Mouse (Mus musculus) spleen, adult 12 weeks (tissue): ENCODE results near the gene Abcb9.
A peak's percentile ranks its signal among the peaks of the same experiment; 100 is the strongest.

Experiments used
- DNase-seq: peaks from one replicate; pipeline ENCODE4 v3.0.0; 2022; ENCODE audit warnings: low spot score

Gene Abcb9

GRCm38 (mm10) chr5:124093852-124094604 is 1.6 kb downstream of the Abcb9 start:
- no peak for DNase-seq

- DNase-seq, result no peak
These were observed 2.3 kb downstream of the Abcb9 start for GRCm38 (mm10) chr5:124093120-124093794.

GRCm38 (mm10) chr5:124091951-124092406 is 3.6 kb downstream of the Abcb9 start:
- peak; percentile 50 for DNase-seq

- no peak for DNase-seq
These were observed 5.7 kb downstream of the Abcb9 start for GRCm38 (mm10) chr5:124089868-124090267.

GRCm38 (mm10) chr5:124086876-124087275 is 8.7 kb downstream of the Abcb9 start:
- DNase-seq, result no peak

- no peak for DNase-seq
These were observed 10.1 kb downstream of the Abcb9 start for GRCm38 (mm10) chr5:124085513-124085912.

- DNase-seq, result peak; percentile 72
These were observed 10.9 kb downstream of the Abcb9 start for GRCm38 (mm10) chr5:124084588-124085173.

GRCm38 (mm10) chr5:124083850-124084587 is 11.6 kb downstream of the Abcb9 start:
- DNase-seq, result no peak

- DNase-seq, result no peak
These were observed 12.5 kb downstream of the Abcb9 start for GRCm38 (mm10) chr5:124082941-124083688.

GRCm38 (mm10) chr5:124082447-124082846 is 13.2 kb downstream of the Abcb9 start:
- DNase-seq, result no peak

- no peak for DNase-seq
These were observed 15.7 kb downstream of the Abcb9 start for GRCm38 (mm10) chr5:124079880-124080279.

GRCm38 (mm10) chr5:124078794-124079416 is 16.7 kb downstream of the Abcb9 start:
- DNase-seq, result no peak

GRCm38 (mm10) chr5:124077856-124078460 is 17.6 kb downstream of the Abcb9 start:
- no peak for DNase-seq

- no peak for DNase-seq
These were observed 18.4 kb downstream of the Abcb9 start for GRCm38 (mm10) chr5:124077241-124077640.

GRCm38 (mm10) chr5:124076559-124076958 is 19.0 kb downstream of the Abcb9 start:
- DNase-seq, result no peak

GRCm38 (mm10) chr5:124075716-124076115 is 19.9 kb downstream of the Abcb9 start:
- DNase-seq, result no peak

GRCm38 (mm10) chr5:124074845-124075307 is 20.7 kb downstream of the Abcb9 start:
- no peak for DNase-seq

- no peak for DNase-seq
These were observed 21.9 kb downstream of the Abcb9 start for GRCm38 (mm10) chr5:124073682-124074081.

- no peak for DNase-seq
These were observed 25.9 kb downstream of the Abcb9 start for GRCm38 (mm10) chr5:124069657-124070056.

- no peak for DNase-seq
These were observed 33.4 kb downstream of the Abcb9 start for GRCm38 (mm10) chr5:124062037-124062824.
